Mouse (Mus musculus): ENCODE data around the gene Sh3kbp1. TPM values are rescaled to one million over a fixed set of nuclear protein-coding genes. Genes with fewer than 3 reads are reported as not detected.

Gene Sh3kbp1
- total RNA-seq, 2 experiments from 2014 or later = 57.5 to 61.3 TPM

DNA sequence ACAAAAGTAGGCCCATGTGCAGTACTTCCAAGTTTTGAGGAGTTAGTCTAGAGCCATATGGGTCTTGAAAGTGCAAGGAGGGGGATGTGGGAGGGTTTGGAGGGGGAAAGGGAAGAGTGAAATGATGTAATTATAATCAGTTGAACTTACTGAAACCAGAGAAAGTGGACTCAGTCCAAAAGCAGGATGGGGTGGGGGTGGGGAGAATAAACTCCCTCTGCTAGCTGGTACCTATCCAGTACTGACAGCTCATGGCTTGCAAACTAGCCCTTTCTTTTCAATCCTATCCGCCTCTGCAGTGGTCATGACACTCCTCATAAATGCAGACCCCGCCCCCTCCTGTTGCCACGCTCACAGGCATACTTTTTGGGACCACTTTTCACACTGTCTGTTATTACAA lies 283.5 kb downstream of the Sh3kbp1 start:
- Histone ChIP-seq H3K4me3 (no peak overlapping the region), H3K27ac (no peak overlapping the region)
- no peak for TF ChIP-seq CTCF (IDR thresholded peaks at IDR 0.05)
- intact Hi-C loops (cut with DNase I) = no loop called here
- no peak for DNase-seq (ENCODE audit: extremely low spot score in 1 of 2, low spot score in 2 of 2)

DNA sequence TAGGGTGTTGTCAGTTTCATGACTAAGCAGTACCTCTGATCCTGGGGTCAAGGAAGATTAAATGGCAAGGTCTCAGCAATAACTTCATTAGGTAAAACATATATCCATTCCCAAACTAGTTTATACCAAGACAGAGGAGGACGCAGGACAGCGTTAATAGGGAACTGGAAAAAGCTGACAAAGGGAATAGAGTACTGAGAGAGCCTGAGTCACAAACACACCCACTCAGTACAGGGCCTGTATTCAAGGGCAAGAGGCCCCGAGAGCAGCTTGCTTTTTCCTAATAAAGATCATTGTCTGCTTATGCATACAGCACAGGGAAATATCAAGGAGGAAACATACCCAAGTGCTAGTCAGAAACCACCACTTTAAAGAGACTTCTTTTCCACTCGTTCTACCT lies 284.5 kb downstream of the Sh3kbp1 start:
- no peak for DNase-seq (ENCODE audit: extremely low spot score in 1 of 2, low spot score in 2 of 2)
- no peak for TF ChIP-seq CTCF (IDR thresholded peaks at IDR 0.05)
- Histone ChIP-seq H3K4me3 (no peak overlapping the region), H3K27ac (no peak overlapping the region)
- intact Hi-C loops (cut with DNase I) = no loop called here

DNA sequence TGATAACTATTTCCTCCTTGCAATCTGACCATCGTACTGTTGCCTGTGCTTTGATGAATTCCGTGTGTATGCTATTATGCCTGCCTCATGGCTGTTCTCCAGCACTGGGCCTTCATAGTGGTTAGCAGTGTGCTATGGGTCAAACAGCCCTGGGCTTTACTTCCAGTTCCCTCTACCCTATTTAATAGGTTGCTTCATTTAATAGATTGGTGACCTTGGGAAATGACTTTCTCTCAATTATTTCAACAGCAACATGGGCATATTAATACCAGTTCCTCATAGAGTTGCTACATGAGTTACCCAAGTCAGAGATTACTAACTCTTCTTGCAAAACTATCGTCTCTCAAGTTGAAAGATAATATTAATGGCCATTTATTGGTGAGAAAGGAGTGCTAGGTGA lies 285.0 kb downstream of the Sh3kbp1 start:
- intact Hi-C loops (cut with DNase I) = no loop called here
- no peak overlapping the region for H3K27ac ChIP-seq
- TF ChIP-seq CTCF (IDR thresholded peaks at IDR 0.05) = no peak
- DNase-seq (ENCODE audit: extremely low spot score in 1 of 2, low spot score in 2 of 2) = no peak
- no peak overlapping the region for H3K4me3 ChIP-seq

DNA sequence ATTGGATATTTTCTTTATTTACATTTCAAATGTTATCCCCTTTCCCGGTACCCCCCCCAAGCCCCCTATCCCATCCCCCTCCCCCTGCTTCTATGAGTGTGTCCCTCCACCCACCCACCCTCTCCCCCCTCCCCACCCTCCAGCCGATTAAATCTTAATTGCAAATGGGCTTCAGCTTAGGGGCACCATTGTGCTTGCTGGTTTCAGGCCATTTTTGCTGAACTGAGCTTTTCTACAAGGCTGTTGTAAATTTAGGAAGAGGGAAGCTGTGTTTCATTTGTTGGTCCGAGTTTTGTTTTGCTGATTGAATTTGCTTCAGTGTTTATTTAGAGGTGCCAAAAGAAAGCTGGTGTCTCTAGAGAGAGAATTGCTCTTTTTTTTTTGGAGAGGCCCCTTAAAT lies 286.4 kb downstream of the Sh3kbp1 start:
- H3K27ac ChIP-seq = no peak overlapping the region
- intact Hi-C loops (cut with DNase I) = no loop called here
- H3K4me3 ChIP-seq = no peak overlapping the region
- no peak for DNase-seq (ENCODE audit: extremely low spot score in 1 of 2, low spot score in 2 of 2)
- TF ChIP-seq CTCF (IDR thresholded peaks at IDR 0.05) = no peak

DNA sequence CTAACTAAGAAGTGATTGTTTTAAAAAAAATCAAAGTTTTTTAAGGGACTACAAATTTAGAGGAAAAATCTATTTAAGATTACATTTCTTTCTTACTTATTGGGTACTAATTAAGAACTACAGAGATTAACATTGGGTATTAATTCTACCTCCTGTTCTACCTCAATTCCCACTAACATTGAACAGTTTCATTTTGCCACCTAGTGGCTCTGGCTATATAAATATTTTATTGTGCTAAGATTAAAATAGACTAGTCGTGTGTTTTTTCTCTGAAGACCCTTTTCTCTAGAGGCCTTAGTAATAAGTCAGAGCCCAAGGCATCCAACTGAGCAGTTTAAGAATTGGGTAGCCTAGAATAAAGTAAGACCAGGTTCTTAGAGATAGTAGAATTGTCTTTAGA lies 288.1 kb downstream of the Sh3kbp1 start:
- Histone ChIP-seq H3K27ac (no peak overlapping the region), H3K4me3 (no peak overlapping the region)
- intact Hi-C loops (cut with DNase I) = loop anchor here (5.0 kb wide), 1 partner anchor 288 kb away; the partner anchor contains the start of gene Sh3kbp1
- DNase-seq (ENCODE audit: extremely low spot score in 1 of 2, low spot score in 2 of 2) = no peak
- TF ChIP-seq CTCF (IDR thresholded peaks at IDR 0.05) = peak; percentile 38

DNA sequence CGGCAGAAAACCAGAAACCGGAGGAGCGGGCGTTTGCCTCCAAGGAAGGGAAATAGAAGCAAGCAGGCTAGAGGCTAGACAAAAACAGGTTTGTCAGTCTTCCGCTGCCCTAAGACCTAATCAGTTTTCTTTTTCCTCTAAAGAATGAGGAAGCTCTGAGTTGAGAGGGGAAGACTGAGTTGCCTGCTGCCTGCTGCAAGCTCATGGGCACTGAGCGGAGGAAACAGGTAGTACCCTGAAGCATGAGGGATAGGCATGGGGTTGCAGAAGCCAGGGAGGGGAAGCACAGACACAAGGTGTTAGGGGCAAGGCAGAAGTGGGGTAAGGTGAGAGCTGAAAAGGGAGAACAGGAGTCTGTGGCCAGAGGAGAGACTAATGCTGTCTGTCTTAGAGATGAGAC lies 297.7 kb downstream of the Sh3kbp1 start:
- intact Hi-C loops (cut with DNase I) = no loop called here
- TF ChIP-seq CTCF (IDR thresholded peaks at IDR 0.05) = no peak
- Histone ChIP-seq H3K27ac (no peak overlapping the region), H3K4me3 (no peak overlapping the region)
- DNase-seq (ENCODE audit: extremely low spot score in 1 of 2, low spot score in 2 of 2) = no peak

DNA sequence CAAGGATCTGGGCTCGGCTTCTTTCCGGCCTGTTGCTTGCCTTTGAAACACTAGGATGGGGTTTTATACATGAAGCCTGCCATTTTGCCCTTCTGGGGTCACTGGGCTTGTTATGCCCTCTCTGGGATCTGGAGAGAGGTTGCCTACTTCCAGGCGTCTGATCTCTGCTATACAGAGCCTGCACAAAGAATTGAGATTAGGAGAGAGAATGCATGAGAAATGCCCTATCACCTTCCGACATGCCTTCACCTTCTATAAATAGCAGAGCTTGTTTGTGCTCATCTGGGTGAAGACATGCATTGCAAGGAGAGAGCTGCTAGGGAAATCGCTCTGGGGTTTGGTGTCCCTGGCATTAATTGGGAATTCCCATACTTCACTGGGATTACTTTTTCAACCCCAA lies 301.1 kb downstream of the Sh3kbp1 start:
- Histone ChIP-seq H3K4me3 (no peak overlapping the region), H3K27ac (no peak overlapping the region)
- intact Hi-C loops (cut with DNase I) = no loop called here
- DNase-seq (ENCODE audit: extremely low spot score in 1 of 2, low spot score in 2 of 2) = no peak
- no peak for TF ChIP-seq CTCF (IDR thresholded peaks at IDR 0.05)

DNA sequence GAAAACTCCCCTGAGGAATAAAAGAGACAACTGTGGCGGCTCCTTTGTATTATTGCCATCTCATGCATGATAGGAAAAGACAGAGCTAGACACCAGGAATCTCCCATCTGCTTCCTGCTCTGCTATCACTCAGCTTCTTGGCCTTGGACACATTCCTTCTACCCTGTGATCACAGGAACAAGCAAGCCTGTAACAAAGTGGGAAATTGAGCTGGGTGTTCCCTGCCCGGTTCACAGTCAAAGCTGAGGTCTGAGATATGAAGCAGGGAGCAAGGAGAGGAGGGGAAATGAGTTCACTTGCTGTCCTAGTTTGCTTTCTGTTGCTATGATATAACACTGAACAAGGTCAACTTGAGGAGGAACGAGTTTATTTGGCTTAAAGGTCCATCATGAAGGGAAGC lies 301.8 kb downstream of the Sh3kbp1 start:
- H3K4me3 ChIP-seq = no peak overlapping the region
- H3K27ac ChIP-seq = no peak overlapping the region
- no peak for DNase-seq (ENCODE audit: extremely low spot score in 1 of 2, low spot score in 2 of 2)
- TF ChIP-seq CTCF (IDR thresholded peaks at IDR 0.05) = no peak
- intact Hi-C loops (cut with DNase I) = no loop called here

DNA sequence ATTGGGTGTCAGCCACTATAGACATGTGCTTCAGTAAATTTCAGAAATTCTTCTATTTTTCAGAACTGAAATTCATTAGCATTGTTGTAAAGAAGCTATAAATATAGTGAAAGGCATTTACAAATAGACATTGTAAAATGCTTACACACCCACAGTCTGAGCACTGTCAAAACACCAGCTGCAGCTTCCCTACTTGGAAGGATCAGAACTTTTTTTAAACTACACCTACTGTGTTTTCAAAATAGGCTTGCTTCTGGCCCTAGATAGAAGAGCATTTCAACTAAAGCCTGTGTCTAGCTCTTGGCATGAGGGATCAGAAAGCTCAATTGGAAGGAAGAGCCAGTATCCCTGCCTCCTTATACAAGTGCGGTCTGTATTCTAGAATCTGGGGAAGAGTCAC lies 305.0 kb downstream of the Sh3kbp1 start:
- intact Hi-C loops (cut with DNase I) = loop anchor here (2.0 kb wide), 1 partner anchor 75 kb away; no protein-coding TSS in a partner anchor
- Histone ChIP-seq H3K4me3 (no peak overlapping the region), H3K27ac (no peak overlapping the region)
- TF ChIP-seq CTCF (IDR thresholded peaks at IDR 0.05) = no peak
- DNase-seq (ENCODE audit: extremely low spot score in 1 of 2, low spot score in 2 of 2) = peak in 1 of 2 experiments; percentile 7

DNA sequence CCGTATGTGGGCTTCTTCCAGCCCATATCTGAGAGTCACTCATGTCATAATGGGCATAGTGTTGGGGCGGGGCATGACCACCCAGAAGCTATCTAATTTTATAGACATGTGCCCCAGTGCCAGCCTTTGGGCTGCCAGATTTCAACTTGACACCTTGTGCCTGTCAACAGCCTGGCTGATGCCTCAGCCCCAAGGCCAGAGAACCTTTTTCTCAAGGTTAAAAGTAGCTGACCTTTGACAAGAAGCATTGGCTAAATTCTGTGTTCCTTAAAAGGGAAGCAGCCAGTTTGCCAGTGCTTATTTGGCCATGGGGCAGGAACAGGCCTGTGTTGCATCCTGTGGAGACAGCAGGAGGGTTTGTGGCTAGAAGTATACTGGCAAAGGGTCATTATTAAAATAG lies 315.5 kb downstream of the Sh3kbp1 start:
- H3K27ac ChIP-seq = no peak overlapping the region
- H3K4me3 ChIP-seq = no peak overlapping the region
- intact Hi-C loops (cut with DNase I) = no loop called here

DNA sequence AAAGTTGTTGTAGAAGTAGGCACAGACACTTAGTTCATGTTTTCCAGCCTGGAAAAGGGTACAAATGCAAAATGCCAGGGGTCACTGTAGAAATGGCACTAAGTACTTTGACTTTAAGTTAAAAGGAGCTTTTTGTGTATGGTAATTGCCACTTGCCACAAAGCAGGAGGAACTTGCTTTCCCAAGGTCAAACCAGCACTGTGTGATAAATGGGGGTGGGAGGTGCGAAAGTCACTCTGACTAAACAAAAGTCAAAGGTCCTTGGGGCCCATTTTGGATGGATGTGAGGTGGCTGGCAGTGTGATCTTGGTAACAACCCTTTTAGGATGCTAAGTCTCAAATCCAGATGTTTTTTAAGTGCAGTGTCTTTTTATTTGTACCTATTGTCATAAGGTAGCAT lies 316.5 kb downstream of the Sh3kbp1 start:
- Histone ChIP-seq H3K27ac (no peak overlapping the region), H3K4me3 (no peak overlapping the region)
- TF ChIP-seq CTCF (IDR thresholded peaks at IDR 0.05) = no peak
- DNase-seq (ENCODE audit: extremely low spot score in 1 of 2, low spot score in 2 of 2) = no peak
- intact Hi-C loops (cut with DNase I) = no loop called here

More for the DNA sequence above, 315.5 kb downstream of the Sh3kbp1 start:
- no peak for DNase-seq (ENCODE audit: extremely low spot score in 1 of 2, low spot score in 2 of 2)
- no peak for TF ChIP-seq CTCF (IDR thresholded peaks at IDR 0.05)

DNA sequence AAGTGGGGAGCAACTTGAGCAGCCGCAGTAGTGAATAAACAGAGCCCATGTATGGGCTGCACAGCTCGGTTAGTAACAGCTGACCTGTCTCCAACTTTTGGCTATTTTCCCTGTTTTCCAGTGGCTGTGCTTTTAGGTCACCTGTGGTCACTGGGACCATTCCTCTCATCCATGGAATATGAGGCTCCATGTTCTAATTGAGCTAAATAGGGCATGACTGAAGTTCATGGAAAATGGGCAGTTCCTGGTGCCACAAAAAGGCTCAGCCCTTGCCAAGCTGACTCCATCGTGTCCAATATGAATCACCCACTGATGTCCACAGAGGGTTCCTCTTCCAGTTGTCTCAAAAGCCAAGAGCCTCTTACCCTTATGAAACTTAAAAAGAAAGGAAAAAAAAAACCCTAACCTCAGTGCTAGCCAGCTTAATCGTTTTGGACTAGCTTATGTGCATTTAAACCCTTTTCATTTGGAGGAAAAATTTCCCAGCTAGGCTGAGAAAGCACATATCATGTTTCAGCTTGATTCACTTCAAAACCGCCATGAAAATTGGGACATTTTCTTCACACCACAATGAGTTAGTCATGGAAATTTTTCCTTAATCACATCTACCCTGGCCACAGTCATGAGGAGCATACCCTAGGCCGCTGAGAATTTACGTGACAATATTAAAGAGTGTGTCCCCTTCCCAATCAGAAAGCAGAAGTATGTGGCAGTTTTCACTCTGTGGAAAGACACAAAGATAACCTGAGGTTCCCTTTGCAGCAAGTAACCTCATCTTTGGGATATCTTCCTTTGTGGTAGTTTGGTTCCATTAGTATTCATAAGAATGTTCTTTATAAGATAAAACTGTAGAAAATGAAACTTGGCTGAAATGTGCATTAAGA lies 326.7 kb downstream of the Sh3kbp1 start:
- no peak overlapping the region for H3K27ac ChIP-seq
- intact Hi-C loops (cut with DNase I) = no loop called here
- no peak overlapping the region for H3K4me3 ChIP-seq
- TF ChIP-seq CTCF (IDR thresholded peaks at IDR 0.05) = no peak
- no peak for DNase-seq (ENCODE audit: extremely low spot score in 1 of 2, low spot score in 2 of 2)

DNA sequence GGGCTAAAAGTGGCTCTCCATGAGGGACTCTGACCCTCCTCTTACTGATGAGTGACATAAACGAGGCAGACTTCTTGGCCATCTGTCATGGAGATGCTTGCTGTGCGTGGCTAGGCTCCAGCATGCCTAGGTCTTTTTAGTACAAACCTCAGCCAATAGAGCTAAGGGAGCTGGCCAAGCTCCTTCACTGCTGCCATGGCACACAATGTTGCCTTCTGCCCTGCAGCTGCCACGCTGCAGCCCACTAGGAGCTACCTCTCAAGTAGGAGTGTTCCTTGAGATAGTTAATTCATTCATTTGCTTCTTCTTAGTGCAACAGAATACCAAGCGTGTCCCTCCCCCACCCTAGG lies 327.3 kb downstream of the Sh3kbp1 start:
- no peak for TF ChIP-seq CTCF (IDR thresholded peaks at IDR 0.05)
- DNase-seq (ENCODE audit: extremely low spot score in 1 of 2, low spot score in 2 of 2) = no peak
- intact Hi-C loops (cut with DNase I) = no loop called here
- H3K27ac ChIP-seq = no peak overlapping the region
- H3K4me3 ChIP-seq = no peak overlapping the region
